Mouse (Mus musculus): ENCODE results near the gene Lmtk3. TPM values are rescaled to one million over a fixed set of nuclear protein-coding genes. Genes with fewer than 3 reads are reported as not detected.
A peak's percentile ranks its signal among the peaks of the same experiment; 100 is the strongest.

Lmtk3 gene
- polyA plus RNA-seq, 1 experiment, result 5.7 TPM

- H3K27ac ChIP-seq (ENCODE audit: insufficient read depth, low read depth, low read length), result no peak overlapping the region
- DNase-seq, result no peak
- TF ChIP-seq POLR2A (IDR thresholded peaks at IDR 0.05; ENCODE audit: low read depth, low read length) (no peak), CTCF (conservative IDR thresholded peaks at IDR 0.05; ENCODE audit: insufficient read depth, insufficient read length, low read depth, low read length) (no peak)
- no peaks in the 10 kb centered on the region; the same call in 1 of the 2 replicates for H3K4me1 ChIP-seq (ENCODE audit: control insufficient read depth, insufficient read depth, low read length)
- 88% methylated on average over 22 of the region's 22 CpGs for WGBS
- no peaks in the 10 kb centered on the region for H3K27me3 ChIP-seq (replicated peaks; ENCODE audit: control insufficient read depth, insufficient read depth, low read length)
- no peaks in the 10 kb centered on the region for H3K36me3 ChIP-seq (ENCODE audit: control insufficient read depth, insufficient read depth, low read length)
- no peak overlapping the region for H3K4me3 ChIP-seq (ENCODE audit: insufficient read depth, low read depth, low read length)
Measured at GRCm38 (mm10) chr7:45787642-45788041, 4.1 kb downstream of the Lmtk3 start.

DNA sequence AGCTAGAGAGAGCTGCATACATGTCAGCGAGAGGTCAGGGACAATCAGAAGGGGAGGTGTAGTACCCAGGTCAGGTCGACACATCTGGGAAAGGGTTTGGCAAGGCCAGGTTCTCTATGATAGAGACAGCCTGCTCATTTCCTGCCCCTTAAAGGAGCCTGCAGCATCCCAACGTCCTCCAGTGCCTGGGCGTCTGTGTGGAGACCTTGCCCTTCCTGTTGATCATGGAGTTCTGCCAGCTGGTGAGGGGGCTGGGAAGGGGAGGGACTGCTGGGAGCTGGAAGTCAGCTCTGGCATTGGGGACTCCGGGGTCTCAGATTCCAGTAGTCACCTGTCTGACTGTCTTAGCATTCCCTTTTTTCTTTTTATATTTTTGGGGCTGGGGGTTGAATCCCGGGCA lies 7.2 kb downstream of the Lmtk3 start:
- TF ChIP-seq POLR2A (IDR thresholded peaks at IDR 0.05; ENCODE audit: low read depth, low read length), result no peak
- TF ChIP-seq CTCF (conservative IDR thresholded peaks at IDR 0.05; ENCODE audit: insufficient read depth, insufficient read length, low read depth, low read length), result no peak
- Histone ChIP-seq H3K27ac (ENCODE audit: insufficient read depth, low read depth, low read length) (no peak overlapping the region), H3K27me3 (replicated peaks; ENCODE audit: control insufficient read depth, insufficient read depth, low read length) (no peaks in the 10 kb centered on the region), H3K36me3 (ENCODE audit: control insufficient read depth, insufficient read depth, low read length) (no peaks in the 10 kb centered on the region), H3K4me3 (ENCODE audit: insufficient read depth, low read depth, low read length) (no peak overlapping the region), H3K4me1 (ENCODE audit: control insufficient read depth, insufficient read depth, low read length) (no peaks in the 10 kb centered on the region)
- DNase-seq, result peak; percentile 60
- WGBS, result 47% methylated on average over 6 of the region's 6 CpGs

DNA sequence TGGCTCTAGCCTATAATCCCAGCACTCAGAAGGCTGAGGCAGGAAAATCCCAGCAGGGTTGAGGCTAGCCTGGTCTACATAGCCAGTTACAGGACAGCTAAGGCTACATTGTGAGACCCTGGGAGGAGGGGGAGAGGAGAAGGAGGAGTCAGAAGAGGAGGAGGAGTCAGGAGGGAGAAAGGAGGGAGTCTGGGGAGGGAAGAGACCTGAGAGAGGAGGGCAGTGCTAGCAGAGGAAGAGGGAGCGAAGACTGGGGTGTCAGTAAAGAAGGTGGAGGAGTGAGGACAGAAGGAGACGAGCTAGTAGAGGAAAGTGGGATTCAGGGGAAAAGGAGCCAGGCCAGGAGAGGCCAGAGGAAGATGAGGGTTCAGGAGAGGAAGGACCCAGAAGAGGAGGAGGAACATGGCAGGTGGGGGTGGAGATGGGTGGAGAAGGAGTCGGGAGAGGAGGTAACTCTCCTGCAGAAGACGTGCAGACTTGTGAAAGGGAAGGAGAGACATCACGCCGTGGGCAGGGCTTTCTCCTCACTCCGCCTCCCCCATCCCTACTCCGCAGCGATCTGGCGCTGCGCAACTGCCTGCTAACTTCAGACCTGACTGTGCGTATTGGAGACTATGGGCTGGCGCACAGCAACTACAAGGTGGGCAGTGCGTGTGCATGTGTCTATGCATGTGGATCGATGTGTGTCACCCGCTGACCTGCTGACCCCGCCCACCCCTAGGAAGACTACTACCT lies 8.4 kb downstream of the Lmtk3 start:
- DNase-seq, result no peak
- 82% methylated on average over 17 of the region's 17 CpGs for WGBS
- no peaks in the 10 kb centered on the region for H3K27me3 ChIP-seq (replicated peaks; ENCODE audit: control insufficient read depth, insufficient read depth, low read length)
- H3K36me3 ChIP-seq (ENCODE audit: control insufficient read depth, insufficient read depth, low read length), result no peaks in the 10 kb centered on the region
- H3K27ac ChIP-seq (ENCODE audit: insufficient read depth, low read depth, low read length), result no peak overlapping the region
- H3K4me3 ChIP-seq (ENCODE audit: insufficient read depth, low read depth, low read length), result no peak overlapping the region
- no peaks in the 10 kb centered on the region for H3K4me1 ChIP-seq (ENCODE audit: control insufficient read depth, insufficient read depth, low read length)
- no peak for TF ChIP-seq CTCF (conservative IDR thresholded peaks at IDR 0.05; ENCODE audit: insufficient read depth, insufficient read length, low read depth, low read length)
- TF ChIP-seq POLR2A (IDR thresholded peaks at IDR 0.05; ENCODE audit: low read depth, low read length), result no peak

DNA sequence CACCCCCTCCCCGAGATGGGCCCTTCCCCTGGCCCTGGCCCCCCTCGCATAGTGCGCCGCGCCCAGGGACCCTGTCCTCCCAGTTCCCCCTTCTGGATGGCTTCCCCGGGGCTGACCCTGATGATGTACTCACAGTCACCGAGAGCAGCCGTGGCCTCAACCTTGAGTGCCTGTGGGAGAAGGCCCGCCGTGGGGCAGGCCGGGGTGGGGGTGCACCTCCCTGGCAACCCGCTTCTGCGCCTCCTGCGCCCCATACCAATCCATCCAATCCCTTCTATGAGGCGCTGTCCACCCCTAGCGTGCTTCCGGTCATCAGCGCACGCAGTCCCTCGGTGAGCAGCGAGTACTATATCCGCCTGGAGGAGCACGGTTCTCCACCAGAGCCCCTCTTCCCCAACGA lies 9.7 kb downstream of the Lmtk3 start:
- 91% methylated on average over 24 of the region's 24 CpGs for WGBS

GRCm38 (mm10) chr7:45793969-45794585 lies 10.5 kb downstream of the Lmtk3 start:
- TF ChIP-seq CTCF (conservative IDR thresholded peaks at IDR 0.05; ENCODE audit: insufficient read depth, insufficient read length, low read depth, low read length) (no peak), POLR2A (IDR thresholded peaks at IDR 0.05; ENCODE audit: low read depth, low read length) (no peak)
- no peaks in the 10 kb centered on the region for H3K36me3 ChIP-seq (ENCODE audit: control insufficient read depth, insufficient read depth, low read length)
- no peak overlapping the region for H3K27ac ChIP-seq (ENCODE audit: insufficient read depth, low read depth, low read length)
- H3K27me3 ChIP-seq (replicated peaks; ENCODE audit: control insufficient read depth, insufficient read depth, low read length), result no peaks in the 10 kb centered on the region
- no peaks in the 10 kb centered on the region for H3K4me1 ChIP-seq (ENCODE audit: control insufficient read depth, insufficient read depth, low read length)
- H3K4me3 ChIP-seq (ENCODE audit: insufficient read depth, low read depth, low read length), result no peak overlapping the region
- no peak for DNase-seq
- WGBS, result 92% methylated on average over 44 of the region's 44 CpGs

More for the DNA sequence above, 9.7 kb downstream of the Lmtk3 start:
- H3K27ac ChIP-seq (ENCODE audit: insufficient read depth, low read depth, low read length), result no peak overlapping the region
- H3K4me1 ChIP-seq (ENCODE audit: control insufficient read depth, insufficient read depth, low read length), result no peaks in the 10 kb centered on the region
- no peak overlapping the region for H3K4me3 ChIP-seq (ENCODE audit: insufficient read depth, low read depth, low read length)
- H3K27me3 ChIP-seq (replicated peaks; ENCODE audit: control insufficient read depth, insufficient read depth, low read length), result no peaks in the 10 kb centered on the region
- DNase-seq, result no peak
- no peaks in the 10 kb centered on the region for H3K36me3 ChIP-seq (ENCODE audit: control insufficient read depth, insufficient read depth, low read length)
- TF ChIP-seq CTCF (conservative IDR thresholded peaks at IDR 0.05; ENCODE audit: insufficient read depth, insufficient read length, low read depth, low read length) (no peak), POLR2A (IDR thresholded peaks at IDR 0.05; ENCODE audit: low read depth, low read length) (no peak)

- 97% methylated on average over 29 of the region's 29 CpGs for WGBS
- Histone ChIP-seq H3K4me1 (ENCODE audit: control insufficient read depth, insufficient read depth, low read length) (no peaks in the 10 kb centered on the region), H3K27me3 (replicated peaks; ENCODE audit: control insufficient read depth, insufficient read depth, low read length) (no peaks in the 10 kb centered on the region), H3K4me3 (ENCODE audit: insufficient read depth, low read depth, low read length) (no peak overlapping the region), H3K27ac (ENCODE audit: insufficient read depth, low read depth, low read length) (no peak overlapping the region), H3K36me3 (ENCODE audit: control insufficient read depth, insufficient read depth, low read length) (no peaks in the 10 kb centered on the region)
- no peak for TF ChIP-seq CTCF (conservative IDR thresholded peaks at IDR 0.05; ENCODE audit: insufficient read depth, insufficient read length, low read depth, low read length)
- no peak for TF ChIP-seq POLR2A (IDR thresholded peaks at IDR 0.05; ENCODE audit: low read depth, low read length)
- DNase-seq, result no peak
Measured at GRCm38 (mm10) chr7:45794971-45795370, 11.4 kb downstream of the Lmtk3 start.

GRCm38 (mm10) chr7:45796950-45797349 lies 13.4 kb downstream of the Lmtk3 start:
- Histone ChIP-seq H3K27me3 (replicated peaks; ENCODE audit: control insufficient read depth, insufficient read depth, low read length) (no peaks in the 10 kb centered on the region), H3K27ac (ENCODE audit: insufficient read depth, low read depth, low read length) (no peak overlapping the region), H3K4me1 (ENCODE audit: control insufficient read depth, insufficient read depth, low read length) (peaks cover 4% of the 10 kb centered on the region; the same call in 1 of the 2 replicates), H3K4me3 (ENCODE audit: insufficient read depth, low read depth, low read length) (no peak overlapping the region), H3K36me3 (ENCODE audit: control insufficient read depth, insufficient read depth, low read length) (no peaks in the 10 kb centered on the region)
- TF ChIP-seq CTCF (conservative IDR thresholded peaks at IDR 0.05; ENCODE audit: insufficient read depth, insufficient read length, low read depth, low read length) (no peak), POLR2A (IDR thresholded peaks at IDR 0.05; ENCODE audit: low read depth, low read length) (no peak)
- WGBS, result 76% methylated on average over 6 of the region's 6 CpGs
- no peak for DNase-seq
